Mouse (Mus musculus) hindlimb bud, embryonic 11.5 days (tissue): ENCODE data around the gene Tigit.

Experiments used
- DNase-seq: peaks from one replicate; pipeline ENCODE4 v3.0.0-alpha.2; 2012; ENCODE audit warnings: low read depth, low spot score; ENCODE audit errors: extremely low spot score

Gene Tigit

GRCm38 (mm10) chr16:43620359-43620758 is 43.6 kb downstream of the Tigit start:
- no peak for DNase-seq

- DNase-seq = no peak
Measured at GRCm38 (mm10) chr16:43619277-43619676, 44.7 kb downstream of the Tigit start.

DNA sequence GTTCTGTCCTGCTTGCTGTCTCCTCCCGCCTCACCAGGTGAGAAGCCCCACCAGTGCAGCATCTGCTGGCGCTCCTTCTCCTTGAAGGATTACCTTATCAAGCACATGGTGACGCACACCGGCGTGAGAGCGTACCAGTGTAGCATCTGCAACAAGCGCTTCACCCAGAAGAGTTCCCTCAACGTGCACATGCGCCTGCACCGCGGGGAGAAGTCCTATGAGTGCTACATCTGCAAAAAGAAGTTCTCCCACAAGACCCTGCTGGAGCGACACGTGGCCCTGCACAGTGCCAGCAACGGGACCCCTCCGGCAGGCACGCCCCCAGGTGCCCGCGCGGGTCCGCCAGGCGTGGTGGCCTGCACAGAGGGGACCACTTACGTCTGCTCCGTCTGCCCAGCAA is 45.7 kb downstream of the Tigit start:
- DNase-seq = no peak

GRCm38 (mm10) chr16:43617346-43617745 is 46.6 kb downstream of the Tigit start:
- DNase-seq = no peak

DNA sequence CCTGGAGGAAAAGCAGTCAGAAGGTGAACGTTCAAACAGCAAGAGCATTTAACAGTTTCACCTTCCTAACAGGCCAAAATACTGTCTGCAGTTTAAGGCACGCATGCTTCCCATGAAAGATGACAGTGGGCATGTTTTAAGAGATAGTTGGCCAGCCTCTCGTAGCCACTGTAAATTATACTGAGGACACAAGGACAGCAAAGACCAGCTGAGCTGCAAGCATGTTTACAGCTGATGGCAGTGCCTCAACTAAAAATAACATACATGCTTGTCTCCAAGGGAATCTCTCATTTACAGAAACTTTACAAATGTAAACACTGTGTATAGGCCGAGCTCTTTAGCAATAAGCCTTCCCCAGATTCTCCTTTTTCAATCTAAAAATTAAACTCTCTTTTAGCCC is 47.6 kb downstream of the Tigit start:
- DNase-seq = no peak

DNA sequence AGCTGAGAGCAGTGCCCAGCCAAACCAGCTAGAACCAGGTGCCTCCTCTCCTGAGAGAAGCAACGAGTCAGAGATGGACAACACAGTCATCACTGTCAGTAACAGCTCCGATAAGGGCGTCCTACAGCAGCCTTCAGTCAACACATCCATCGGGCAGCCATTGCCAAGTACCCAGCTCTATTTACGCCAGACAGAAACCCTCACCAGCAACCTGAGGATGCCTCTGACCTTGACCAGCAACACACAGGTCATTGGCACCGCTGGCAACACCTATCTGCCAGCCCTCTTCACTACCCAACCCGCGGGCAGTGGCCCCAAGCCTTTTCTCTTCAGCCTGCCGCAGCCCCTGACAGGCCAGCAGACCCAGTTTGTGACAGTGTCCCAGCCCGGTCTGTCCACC is 53.6 kb downstream of the Tigit start:
- no peak for DNase-seq

DNA sequence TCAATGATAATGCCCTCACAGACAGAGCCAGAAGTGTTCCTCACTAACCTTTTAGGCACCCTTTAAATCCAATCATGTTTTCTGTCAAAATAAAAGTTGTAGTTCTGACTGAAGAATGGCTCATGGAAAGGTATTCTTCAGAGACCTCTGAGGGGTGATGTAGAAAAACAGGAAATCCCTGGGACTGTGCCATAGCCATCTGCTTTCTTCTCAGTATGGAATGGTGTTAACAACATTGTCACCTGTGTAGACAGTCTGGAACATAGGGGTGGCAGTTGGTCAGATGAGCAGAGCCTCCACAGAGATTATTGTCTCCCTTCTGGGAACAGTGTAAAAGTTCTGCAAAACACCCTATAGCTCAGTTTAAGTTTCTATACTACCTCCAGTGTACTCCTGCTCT is 55.9 kb downstream of the Tigit start:
- DNase-seq = no peak

- no peak for DNase-seq
Measured at GRCm38 (mm10) chr16:43607086-43607485, 56.9 kb downstream of the Tigit start.

DNA sequence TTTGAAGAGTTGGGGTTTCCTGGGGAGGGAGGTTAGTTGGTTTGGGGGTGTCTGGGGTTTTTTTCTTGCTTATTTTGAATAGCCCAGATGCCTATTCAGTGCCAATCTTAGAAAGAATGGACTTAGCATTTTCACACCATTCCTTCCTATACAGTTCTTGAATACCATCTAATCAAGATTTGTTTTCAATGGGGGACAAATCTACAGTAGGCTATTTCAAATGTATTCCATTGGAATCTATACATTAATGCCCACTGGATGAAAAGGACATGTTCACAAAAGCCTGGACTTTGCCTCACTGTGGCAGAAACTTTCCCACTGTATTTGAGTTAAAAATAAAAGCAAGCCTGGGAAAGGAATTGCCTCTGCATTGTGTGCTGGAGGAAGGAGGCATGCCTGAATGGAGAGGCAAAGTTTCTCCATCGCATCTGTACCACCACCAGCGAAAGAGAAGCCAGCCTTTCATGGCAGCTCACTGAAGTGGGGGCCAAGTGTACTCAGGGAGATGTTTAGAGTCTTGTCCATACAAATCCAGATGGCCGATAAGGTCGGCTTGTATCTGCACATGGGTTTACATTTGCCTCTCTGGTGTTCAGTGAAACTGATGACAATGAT is 59.4 kb downstream of the Tigit start:
- DNase-seq = no peak

GRCm38 (mm10) chr16:43603591-43604141 is 60.3 kb downstream of the Tigit start:
- DNase-seq = no peak

GRCm38 (mm10) chr16:43602573-43602972 is 61.4 kb downstream of the Tigit start:
- DNase-seq = no peak

GRCm38 (mm10) chr16:43599707-43600106 is 64.2 kb downstream of the Tigit start:
- DNase-seq = no peak
